Mouse (Mus musculus) kidney, postnatal 10 days (tissue): ENCODE measurements at regions not wholly inside any gene's neighbourhood (a gene's known extent, or its start where the extent isn't known, plus 50 kb on each side); places are given as distances from the start of the nearest gene placed in this dataset.
A peak's percentile ranks its signal among the peaks of the same experiment; 100 is the strongest.
"Not testable (repeated sequence)": the region's sequence is repeated elsewhere in the genome, so short reads cannot be mapped to it uniquely, and the experiment has no call there.

Source experiments
- DNase-seq: peaks from one replicate; pipeline ENCODE4 v3.0.0; 2021; ENCODE audit warnings: mixed read lengths

- no peak for DNase-seq
Measured at GRCm38 (mm10) chr15:43581246-43581645, 3447.1 kb downstream of the 9330182O14Rik start.

- no peak for DNase-seq
Measured at GRCm38 (mm10) chr15:43585751-43586150, 3451.6 kb downstream of the 9330182O14Rik start.

GRCm38 (mm10) chr15:43588021-43588420 lies 3453.9 kb downstream of the 9330182O14Rik start:
- DNase-seq = no peak

GRCm38 (mm10) chr15:43607700-43608099 lies 3473.5 kb downstream of the 9330182O14Rik start:
- DNase-seq = no peak

GRCm38 (mm10) chr15:43609901-43610300 lies 3475.7 kb downstream of the 9330182O14Rik start:
- DNase-seq = no peak

GRCm38 (mm10) chr15:43614004-43614661 lies 3480.0 kb downstream of the 9330182O14Rik start:
- no peak for DNase-seq

- DNase-seq = no peak
Measured at GRCm38 (mm10) chr15:43615727-43616126, 3481.6 kb downstream of the 9330182O14Rik start.

- DNase-seq = no peak
Measured at GRCm38 (mm10) chr15:43624431-43624965, 3490.3 kb downstream of the 9330182O14Rik start.

GRCm38 (mm10) chr15:43625021-43625510 lies 3490.9 kb downstream of the 9330182O14Rik start:
- DNase-seq = no peak

- DNase-seq = no peak
Measured at GRCm38 (mm10) chr15:43650818-43651500, 3516.8 kb downstream of the 9330182O14Rik start.

- no peak for DNase-seq
Measured at GRCm38 (mm10) chr15:43663648-43664047, 3529.5 kb downstream of the 9330182O14Rik start.

- no peak for DNase-seq
Measured at GRCm38 (mm10) chr15:43678844-43679243, 3544.7 kb downstream of the 9330182O14Rik start.

GRCm38 (mm10) chr15:43682176-43682575 lies 3548.0 kb downstream of the 9330182O14Rik start:
- no peak for DNase-seq

- DNase-seq = not testable (repeated sequence)
Measured at GRCm38 (mm10) chr15:43691998-43692397, 3557.8 kb downstream of the 9330182O14Rik start.

GRCm38 (mm10) chr15:43695451-43695850 lies 3561.3 kb downstream of the 9330182O14Rik start:
- no peak for DNase-seq

- DNase-seq = no peak
Measured at GRCm38 (mm10) chr15:43717035-43717434, 3582.9 kb downstream of the 9330182O14Rik start.

- DNase-seq = no peak
Measured at GRCm38 (mm10) chr15:43717559-43717958, 3583.4 kb downstream of the 9330182O14Rik start.

GRCm38 (mm10) chr15:43720916-43721315 lies 3586.8 kb downstream of the 9330182O14Rik start:
- no peak for DNase-seq

- DNase-seq = no peak
Measured at GRCm38 (mm10) chr15:43735697-43736096, 3601.5 kb downstream of the 9330182O14Rik start.

GRCm38 (mm10) chr15:43758256-43758655 lies 3624.1 kb downstream of the 9330182O14Rik start:
- peak; percentile 5 for DNase-seq

- DNase-seq = no peak
Measured at GRCm38 (mm10) chr15:43764606-43765005, 3630.4 kb downstream of the 9330182O14Rik start.

- peak; percentile 7 for DNase-seq
Measured at GRCm38 (mm10) chr15:43772718-43773117, 3638.6 kb downstream of the 9330182O14Rik start.

GRCm38 (mm10) chr15:43782126-43782632 lies 3648.0 kb downstream of the 9330182O14Rik start:
- not testable (repeated sequence) for DNase-seq

- no peak for DNase-seq
Measured at GRCm38 (mm10) chr15:43784171-43784570, 3650.0 kb downstream of the 9330182O14Rik start.
